25 mouse cellular contexts compared by ENCODE assay signal in genomic region chr15:42364979-42365378, GRCm38 (mm10).
A peak's percentile ranks its signal among the peaks of the same experiment; 100 is the strongest.
DNase-seq lines count a peak whose midpoint lies in the region; TF ChIP-seq lines count a peak whose summit lies in the region.
"Had no signal": no experiment of that assay in that cellular context is flagged by ENCODE, and none has a peak within 500 bp of the region (broad histone marks: within the 10 kb centered on the region; RNA-seq: fewer than 3 reads in every experiment).

No protein-coding gene starts in this region.

- intact Hi-C loops in gastrocnemius, adult 2 months (cut with DNase I), result no loop called here
- intact Hi-C loops in heart, postnatal 10 days (cut with DNase I), result no loop called here

- H3K4me3 ChIP-seq in gastrocnemius, adult 2 months, result no peak overlapping the region
- H3K4me3 ChIP-seq: embryonic facial prominence, embryonic 10.5 days; embryonic facial prominence, embryonic 13.5 days; erythroblast, embryonic 14.5 days; forebrain, embryonic 12.5 days; forebrain, embryonic 15.5 days; heart, embryonic 12.5 days; heart, embryonic 15.5 days; hindbrain, embryonic 10.5 days; hindbrain, embryonic 13.5 days; intestine, embryonic 15.5 days had no signal

- DNase-seq in gastrocnemius, adult 18-20 months (ENCODE audit: low spot score), result peak; percentile 9
- no peak for DNase-seq in gastrocnemius, adult 2 months
- DNase-seq in heart, adult 8-10 months (ENCODE audit: low spot score), result peak; percentile 18
- DNase-seq in heart, postnatal 10 days, result no peak
- peak; percentile 8 for DNase-seq in lung, postnatal 36 days
- no peak for DNase-seq in lung, postnatal 25 days (ENCODE audit: low spot score)
- DNase-seq: adrenal gland, postnatal 14 days; cerebellum, adult 11 months; cerebellum, adult 8-10 months; cerebellum, postnatal 10 days; cerebellum, postnatal 36 days; embryo, embryonic 11 days; gastrocnemius, postnatal 14 days; kidney, adult 11 months; kidney, adult 8-10 months had no signal

- no peak overlapping the region for H3K27ac ChIP-seq in gastrocnemius, adult 2 months
- H3K27ac ChIP-seq: embryonic facial prominence, embryonic 10.5 days; embryonic facial prominence, embryonic 13.5 days; forebrain, embryonic 12.5 days; forebrain, embryonic 15.5 days; heart, embryonic 15.5 days; hindbrain, embryonic 10.5 days; hindbrain, embryonic 13.5 days; intestine, embryonic 15.5 days had no signal

- TF ChIP-seq CTCF in gastrocnemius, adult 2 months (IDR thresholded peaks at IDR 0.05), result no peak

Comparison
In these comparisons a context has a peak if more than half of its experiments do, and no peak if none do; other contexts are left out.
1. DNase-seq: peak in gastrocnemius, adult 18-20 months (single experiment), heart, adult 8-10 months (single experiment) and lung, postnatal 36 days (single experiment); none in gastrocnemius, adult 2 months (single experiment), heart, postnatal 10 days (0 of 2) and lung, postnatal 25 days (single experiment).